Mouse (Mus musculus): ENCODE measurements around the gene Tnrc6b.

DNA sequence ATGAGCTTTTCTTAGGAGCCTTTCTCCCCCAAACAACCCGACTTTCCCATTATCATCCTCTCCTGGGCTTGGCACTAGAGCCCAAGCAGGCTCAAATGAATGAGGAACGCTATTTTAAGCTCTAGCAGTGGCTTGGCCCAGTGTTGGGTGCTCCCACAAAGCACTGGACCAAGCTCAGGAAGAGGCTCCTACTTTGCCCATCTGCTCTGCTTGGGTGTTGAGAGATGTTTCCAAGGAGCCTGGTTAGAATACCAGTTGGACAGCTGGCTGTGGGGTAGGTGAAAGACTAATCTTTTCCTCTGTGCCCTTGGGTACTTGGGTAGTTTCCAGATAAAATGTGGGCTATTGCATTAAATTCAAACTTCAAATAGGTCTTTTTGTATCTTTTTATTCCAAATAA is 38.3 kb upstream of the Tnrc6b start:
- no peak for TF ChIP-seq CTCF (IDR thresholded peaks at IDR 0.05; ENCODE audit: extremely low read depth, insufficient read length, insufficient replicate concordance, low read depth, low read length)
- no peak for TF ChIP-seq POLR2A (IDR thresholded peaks at IDR 0.05; ENCODE audit: low read depth, low read length)
